Mouse (Mus musculus): ENCODE data around the gene Clcc1. TPM values are rescaled to one million over a fixed set of nuclear protein-coding genes. Genes with fewer than 3 reads are reported as not detected.

The Clcc1 gene
- polyA plus RNA-seq, 1 experiment from 2014 or later, result 48.3 TPM

Other genes starting within 250 kb of the Clcc1 start
- gene Celsr2, start 238.4 kb upstream of the Clcc1 start, polyA plus RNA-seq (2015; fragmentation: Nextera tagmentation; extraction: Ambion mirVana), result 46.7 and 47.3 TPM in 2 replicates
- gene Sars, start 208.7 kb upstream of the Clcc1 start, polyA plus RNA-seq (2015; fragmentation: Nextera tagmentation; extraction: Ambion mirVana), result 230 and 238 TPM in 2 replicates
- gene 1700013F07Rik, start 119.8 kb upstream of the Clcc1 start, polyA plus RNA-seq (2015; fragmentation: Nextera tagmentation; extraction: Ambion mirVana), result 1.0 and 2.0 TPM in 2 replicates
- 12.1 and 13.3 TPM in 2 replicates for gene 5330417C22Rik, start 117.4 kb upstream of the Clcc1 start, polyA plus RNA-seq (2015; fragmentation: Nextera tagmentation; extraction: Ambion mirVana)
- gene Tmem167b, start 91.4 kb upstream of the Clcc1 start, polyA plus RNA-seq (2015; fragmentation: Nextera tagmentation; extraction: Ambion mirVana), result 68.3 and 75.2 TPM in 2 replicates
- 54.0 and 56.3 TPM in 2 replicates for gene Taf13, start 82.2 kb upstream of the Clcc1 start, polyA plus RNA-seq (2015; fragmentation: Nextera tagmentation; extraction: Ambion mirVana)
- 135 and 148 TPM in 2 replicates for gene Wdr47, start 62.6 kb upstream of the Clcc1 start, polyA plus RNA-seq (2015; fragmentation: Nextera tagmentation; extraction: Ambion mirVana)
- 33.7 and 36.7 TPM in 2 replicates for gene Gpsm2, start 68.4 kb downstream of the Clcc1 start, polyA plus RNA-seq (2015; fragmentation: Nextera tagmentation; extraction: Ambion mirVana)
- not detected in 2 replicates for gene Aknad1, start 85.7 kb downstream of the Clcc1 start, polyA plus RNA-seq (2015; fragmentation: Nextera tagmentation; extraction: Ambion mirVana)
- 12.8 and 14.5 TPM in 2 replicates for gene Stxbp3, start 186.6 kb downstream of the Clcc1 start, polyA plus RNA-seq (2015; fragmentation: Nextera tagmentation; extraction: Ambion mirVana)
- not detected in 2 replicates for gene Fndc7, start 236.1 kb downstream of the Clcc1 start, polyA plus RNA-seq (2015; fragmentation: Nextera tagmentation; extraction: Ambion mirVana)